Mouse (Mus musculus): ENCODE measurements around the gene Lonrf3. TPM values are rescaled to one million over a fixed set of nuclear protein-coding genes. Genes with fewer than 3 reads are reported as not detected.

Gene Lonrf3
- polyA plus RNA-seq, 1 experiment from 2014 or later, result 0.71 TPM

DNA sequence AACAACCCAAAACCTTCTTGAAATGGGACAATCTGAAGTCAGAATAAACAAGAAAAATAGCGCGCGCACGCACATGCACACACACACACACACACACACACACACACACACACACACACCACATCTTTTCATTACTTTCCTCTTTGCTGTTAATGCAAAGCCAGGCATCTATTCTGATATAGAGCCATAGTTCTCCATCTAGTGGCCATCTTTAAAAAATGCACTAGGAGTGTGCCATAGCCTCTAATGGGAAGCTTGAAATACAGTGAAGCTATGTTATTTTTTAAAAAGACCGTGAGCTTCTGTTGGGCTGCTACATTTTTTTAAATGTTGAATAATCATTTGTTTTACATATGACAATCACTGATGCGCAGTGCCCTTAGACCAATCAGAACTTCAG lies 65.1 kb downstream of the Lonrf3 start:
- WGBS, result 39% methylated on average over 6 of the region's 6 CpGs
- Histone ChIP-seq H3K27me3 (no peaks in the 10 kb centered on the region), H3K9ac (no peak overlapping the region), H3K36me3 (no peaks in the 10 kb centered on the region), H3K4me2 (replicated peaks) (no peak overlapping the region), H3K4me1 (no peaks in the 10 kb centered on the region), H3K9me3 (replicated peaks) (no peaks in the 10 kb centered on the region), H3K27ac (replicated peaks) (no peak overlapping the region), H3K4me3 (replicated peaks) (no peak overlapping the region)
- no peak for ATAC-seq (ENCODE audit: insufficient number of reproducible peaks, low FRiP score, low TSS enrichment, low read depth)

DNA sequence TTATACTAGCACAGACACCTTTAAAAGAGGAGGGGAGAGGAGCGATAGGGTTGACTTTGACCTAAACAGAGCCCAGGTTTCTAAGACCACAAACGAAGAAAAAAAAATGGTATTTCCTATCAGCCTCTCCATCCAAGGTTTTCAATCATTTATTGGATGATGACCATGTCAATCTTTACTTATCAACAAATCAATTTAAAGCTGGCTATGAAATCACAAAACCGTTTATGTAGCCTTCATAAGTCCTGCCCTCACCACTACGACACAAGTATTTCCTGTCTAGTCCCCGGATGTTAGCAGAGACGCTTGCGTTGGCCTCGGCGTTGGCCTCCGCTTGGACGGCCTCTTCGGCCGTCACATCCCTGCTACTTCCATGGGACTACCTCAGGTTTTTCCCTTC lies 72.8 kb downstream of the Lonrf3 start, which contains the start of gene Gm6268:
Gm6268 (plus strand) TSS at position 301 of the 400 bp plus-strand sequence.
- Histone ChIP-seq H3K9me3 (replicated peaks) (no peaks in the 10 kb centered on the region), H3K27me3 (no peaks in the 10 kb centered on the region), H3K4me2 (replicated peaks) (no peak within 1 kb of the TSS), H3K4me1 (no peaks in the 10 kb centered on the region), H3K27ac (replicated peaks) (no peak within 1 kb of the TSS), H3K9ac (no peak within 1 kb of the TSS), H3K4me3 (replicated peaks) (no peak within 1 kb of the TSS), H3K36me3 (no peaks in the 10 kb centered on the region)
- WGBS, result 93% methylated on average over 13 of the region's 13 CpGs
- ATAC-seq (ENCODE audit: insufficient number of reproducible peaks, low FRiP score, low TSS enrichment, low read depth), result no peak

DNA sequence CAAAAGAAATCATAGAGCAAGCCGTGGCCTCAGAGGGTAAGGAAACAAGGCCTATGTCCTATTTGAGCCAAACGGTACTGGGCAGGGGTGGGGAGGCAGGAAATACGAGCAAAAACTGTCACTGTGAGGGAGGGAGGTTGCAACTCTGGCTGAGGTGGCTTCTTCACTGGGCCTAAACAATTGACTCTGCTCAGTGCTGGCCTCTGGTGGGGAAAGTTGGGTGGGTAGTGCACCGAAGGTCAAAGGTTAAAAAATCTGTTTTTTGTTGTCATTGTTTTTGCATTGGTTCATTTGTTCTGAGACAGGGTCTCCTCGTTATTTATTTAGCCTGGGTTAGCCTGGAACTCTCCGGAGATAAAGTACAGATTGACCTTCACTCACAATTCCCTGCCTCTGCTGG lies 74.2 kb downstream of the Lonrf3 start:
- Histone ChIP-seq H3K4me3 (replicated peaks) (no peak overlapping the region), H3K4me1 (no peaks in the 10 kb centered on the region), H3K36me3 (no peaks in the 10 kb centered on the region), H3K4me2 (replicated peaks) (no peak overlapping the region), H3K9ac (no peak overlapping the region), H3K27ac (replicated peaks) (no peak overlapping the region), H3K9me3 (replicated peaks) (no peaks in the 10 kb centered on the region), H3K27me3 (no peaks in the 10 kb centered on the region)
- ATAC-seq (ENCODE audit: insufficient number of reproducible peaks, low FRiP score, low TSS enrichment, low read depth), result no peak
- WGBS, result 60% methylated on average over 6 of the region's 6 CpGs

Small RNAs within 50 kb of the gene (microRNA-seq; reads per million reads assigned to microRNA genes)
- gene Gm44485 (ENCODE audit: borderline number of aligned reads), result not detected

Other genes with a start within 250 kb of the Lonrf3 start
- 22.0 and 24.3 TPM in 2 replicates for gene Il13ra1, start 216.2 kb upstream of the Lonrf3 start, polyA plus RNA-seq (2015; fragmentation: Nextera tagmentation; extraction: Ambion mirVana)
- 5.7 and 6.9 TPM in 2 replicates for gene Zcchc12, start 132.4 kb upstream of the Lonrf3 start, polyA plus RNA-seq (2015; fragmentation: Nextera tagmentation; extraction: Ambion mirVana)
- gene Gm6268, start 72.9 kb downstream of the Lonrf3 start, polyA plus RNA-seq (2015; fragmentation: Nextera tagmentation; extraction: Ambion mirVana), result not detected in 2 replicates
- gene Gm14569, start 163.5 kb downstream of the Lonrf3 start, polyA plus RNA-seq (2015; fragmentation: Nextera tagmentation; extraction: Ambion mirVana), result not detected in 2 replicates

All from embryonic facial prominence, embryonic 15.5 days (tissue).